Mouse (Mus musculus) limb, embryonic 11.5 days (tissue): ENCODE results near the gene Larp4b. TPM values are rescaled to one million over a fixed set of nuclear protein-coding genes. Genes with fewer than 3 reads are reported as not detected.

Experiments used
- ATAC-seq: fragments of 200-750 bp; cut with Nextera tagmentation; 2 replicates; pipeline ENCODE4 v1.8.0; 2017; ENCODE audit warnings: low read depth; ENCODE audit not compliant: insufficient number of reproducible peaks, low FRiP score, low TSS enrichment
- DNase-seq: peaks from one replicate; pipeline ENCODE4 v3.0.0-alpha.2; 2015; ENCODE audit warnings: low spot score
- H3K27ac ChIP-seq: fragments of 300-500 bp; sonication (generic); replicated peaks from 2 replicates; pipeline ENCODE4 v1.5.1; 2014; ENCODE audit warnings: low read depth, mild to moderate bottlenecking, low read length
- H3K27me3 ChIP-seq: fragments of 300-500 bp; sonication (generic); 2 replicates; pipeline ENCODE4 v1.6.1; 2014; ENCODE audit warnings: mild to moderate bottlenecking, low read length, mixed read lengths; ENCODE audit not compliant: control insufficient read depth, insufficient read depth
- H3K36me3 ChIP-seq: fragments of 300-500 bp; sonication (generic); 2 replicates; pipeline ENCODE4 v1.6.1; 2014; ENCODE audit warnings: mild to moderate bottlenecking, low read length, moderate library complexity, mixed read lengths; ENCODE audit not compliant: control insufficient read depth, insufficient read depth
- H3K4me1 ChIP-seq: fragments of 300-500 bp; sonication (generic); 2 replicates; pipeline ENCODE4 v1.6.1; 2014; ENCODE audit warnings: low read length, mixed read lengths; ENCODE audit not compliant: control insufficient read depth, insufficient read depth
- H3K4me2 ChIP-seq: fragments of 300-500 bp; sonication (generic); 2 replicates; pipeline ENCODE4 v1.6.1; 2014; ENCODE audit warnings: low read depth, mild to moderate bottlenecking, moderate library complexity; ENCODE audit not compliant: severe bottlenecking
- H3K4me3 ChIP-seq: fragments of 300-500 bp; sonication (generic); 2 replicates; pipeline ENCODE4 v1.5.1; 2014; ENCODE audit warnings: low read depth, low read length
- H3K9ac ChIP-seq: fragments of 300-500 bp; sonication (generic); 2 replicates; pipeline ENCODE4 v1.6.1; 2014; ENCODE audit warnings: mild to moderate bottlenecking, low read length
- H3K9me3 ChIP-seq: fragments of 300-500 bp; sonication (generic); 2 replicates; pipeline ENCODE4 v1.6.1; 2016; ENCODE audit warnings: low read length; ENCODE audit not compliant: control insufficient read depth
- WGBS: fragments of 180-500 bp; shearing (Covaris S2); extraction: QIAGEN DNeasy Blood & Tissue Kit; methylation state at CpG from one replicate; pipeline ENCODE4 v1.1.7; 2014; 5-methylcytosine and 5-hydroxymethylcytosine counted together
- polyA plus RNA-seq: library from polyadenylated mRNA; unstranded; fragments of >200 nt; fragmentation: Nextera tagmentation; extraction: Ambion mirVana; gene quantifications from 2 replicates; pipeline ENCODE4 v1.2.1, GENCODE M21; 2014

Gene Larp4b
- polyA plus RNA-seq, 1 experiment from 2014 or later: 34.7 TPM

GRCm38 (mm10) chr13:9151619-9152018, 57.9 kb downstream of the Larp4b start:
- Histone ChIP-seq H3K27ac (no peak overlapping the region), H3K4me1 (no peaks in the 10 kb centered on the region), H3K9ac (no peak overlapping the region), H3K9me3 (no peaks in the 10 kb centered on the region), H3K27me3 (no peaks in the 10 kb centered on the region), H3K4me3 (no peak overlapping the region), H3K36me3 (peaks cover 7% of the 10 kb centered on the region; the same call in 1 of the 2 replicates), H3K4me2 (no peak overlapping the region)
- DNase-seq (no peak), ATAC-seq (no peak)
- 98% methylated on average over 4 of the region's 4 CpGs for WGBS

DNA sequence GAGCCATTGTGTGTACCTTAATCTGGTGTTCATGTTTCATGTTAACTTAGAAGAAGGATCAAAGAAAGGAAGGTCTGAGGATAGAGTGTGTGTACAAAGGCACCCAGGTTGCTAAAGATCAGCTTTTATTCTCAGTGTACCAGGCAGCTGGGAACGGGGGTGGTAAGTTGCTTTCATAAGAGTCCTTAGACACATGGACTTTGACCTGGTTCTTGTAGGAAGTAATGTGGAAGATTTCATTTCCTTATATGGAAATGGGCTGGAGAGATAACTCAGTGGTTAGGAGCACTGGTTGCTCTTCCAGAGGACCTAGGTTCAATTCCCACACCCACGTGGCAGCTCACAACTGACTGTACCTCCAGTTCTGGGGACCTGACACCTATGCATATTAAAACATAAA, 58.6 kb downstream of the Larp4b start:
- no peak for DNase-seq
- no peak for ATAC-seq
- peaks cover 7% of the 10 kb centered on the region; the same call in 1 of the 2 replicates for H3K36me3 ChIP-seq
- H3K27ac ChIP-seq: no peak overlapping the region
- no peaks in the 10 kb centered on the region for H3K27me3 ChIP-seq
- no peaks in the 10 kb centered on the region for H3K9me3 ChIP-seq
- H3K4me3 ChIP-seq: no peak overlapping the region
- no peak overlapping the region for H3K9ac ChIP-seq
- H3K4me2 ChIP-seq: no peak overlapping the region
- H3K4me1 ChIP-seq: no peaks in the 10 kb centered on the region
- 81% methylated on average over 2 of the region's 2 CpGs for WGBS

DNA sequence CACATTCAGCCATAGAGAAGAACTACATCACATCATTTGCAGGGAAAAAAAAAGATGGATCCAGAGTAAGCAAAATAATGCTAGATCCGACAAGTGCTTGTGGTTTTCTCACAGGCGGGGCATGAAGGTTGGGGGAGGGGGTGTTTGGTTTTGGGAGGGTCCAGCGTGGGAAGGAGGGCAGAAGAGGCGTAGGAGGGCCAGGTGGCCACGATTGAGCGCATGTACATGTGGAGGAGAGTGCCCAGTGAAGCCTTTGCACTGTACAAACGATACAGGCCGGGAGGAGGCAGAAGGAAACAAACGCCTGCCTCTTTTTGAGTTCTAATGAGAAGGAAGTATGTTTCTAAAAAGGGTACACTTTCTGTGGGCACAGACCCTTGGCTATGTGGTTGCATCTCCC, 60.1 kb downstream of the Larp4b start:
- Histone ChIP-seq H3K4me3 (no peak overlapping the region), H3K4me2 (no peak overlapping the region), H3K9ac (no peak overlapping the region), H3K27me3 (no peaks in the 10 kb centered on the region), H3K36me3 (peaks cover 12% of the 10 kb centered on the region), H3K4me1 (no peaks in the 10 kb centered on the region), H3K27ac (no peak overlapping the region), H3K9me3 (no peaks in the 10 kb centered on the region)
- ATAC-seq (no peak), DNase-seq (no peak)
- WGBS: 88% methylated on average over 9 of the region's 9 CpGs

- DNase-seq (no peak), ATAC-seq (no peak)
- no peaks in the 10 kb centered on the region for H3K27me3 ChIP-seq
- H3K36me3 ChIP-seq: peaks cover 13% of the 10 kb centered on the region
- no peaks in the 10 kb centered on the region for H3K9me3 ChIP-seq
- H3K4me2 ChIP-seq: no peak overlapping the region
- 95% methylated on average over 10 of the region's 10 CpGs for WGBS
- H3K9ac ChIP-seq: no peak overlapping the region
- no peaks in the 10 kb centered on the region for H3K4me1 ChIP-seq
- H3K4me3 ChIP-seq: no peak overlapping the region
- no peak overlapping the region for H3K27ac ChIP-seq
Observed at GRCm38 (mm10) chr13:9159282-9159681, 65.6 kb downstream of the Larp4b start.

DNA sequence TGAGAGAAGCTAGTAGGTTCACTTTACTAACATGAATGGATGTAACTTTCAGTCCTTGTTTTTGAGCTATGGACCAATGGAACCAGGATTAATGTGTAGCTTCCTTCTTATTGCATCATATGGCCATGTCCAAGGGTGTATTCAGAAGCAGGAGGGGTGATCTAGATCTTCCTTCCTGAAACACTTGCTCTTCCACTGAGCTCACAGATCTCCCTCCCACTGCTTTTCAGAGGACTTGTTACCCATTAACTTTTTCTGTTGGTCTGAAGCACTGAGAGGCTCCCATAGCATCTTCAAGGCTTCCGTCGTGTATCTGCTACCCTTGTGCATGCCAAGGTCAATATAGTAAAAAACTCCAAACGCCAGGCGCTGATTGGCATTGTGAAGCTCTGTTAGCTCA, 69.2 kb downstream of the Larp4b start:
- H3K4me3 ChIP-seq: no peak overlapping the region
- WGBS: 92% methylated on average over 4 of the region's 4 CpGs
- H3K9me3 ChIP-seq: no peaks in the 10 kb centered on the region
- no peak overlapping the region for H3K4me2 ChIP-seq
- H3K9ac ChIP-seq: no peak overlapping the region
- no peaks in the 10 kb centered on the region for H3K27me3 ChIP-seq
- no peaks in the 10 kb centered on the region for H3K4me1 ChIP-seq
- no peak overlapping the region for H3K27ac ChIP-seq
- DNase-seq (no peak), ATAC-seq (no peak)
- H3K36me3 ChIP-seq: peaks cover 23% of the 10 kb centered on the region

DNA sequence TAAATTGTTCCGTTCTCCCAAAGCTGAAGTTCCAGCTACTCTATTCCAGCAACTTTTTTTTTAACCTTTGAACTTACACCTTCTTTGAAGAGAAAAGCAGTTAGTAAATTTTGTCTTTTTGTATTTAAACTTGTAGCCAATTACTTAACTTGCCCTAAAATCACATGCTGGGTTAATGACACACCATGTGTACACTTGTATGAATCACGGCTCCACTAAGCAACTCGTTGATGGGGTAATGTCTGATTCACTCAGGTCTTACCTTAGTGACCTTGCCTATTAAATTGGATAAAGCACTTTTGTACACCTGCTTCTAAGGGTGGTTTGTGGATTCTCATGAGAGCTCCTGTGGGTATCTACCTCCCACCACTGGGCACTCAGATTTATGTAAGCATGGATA, 74.2 kb downstream of the Larp4b start:
- ATAC-seq (no peak), DNase-seq (no peak)
- H3K36me3 ChIP-seq: peaks cover 28% of the 10 kb centered on the region
- H3K4me2 ChIP-seq: no peak overlapping the region
- no peaks in the 10 kb centered on the region for H3K9me3 ChIP-seq
- no peak overlapping the region for H3K27ac ChIP-seq
- no peak overlapping the region for H3K9ac ChIP-seq
- no peaks in the 10 kb centered on the region for H3K4me1 ChIP-seq
- WGBS: 81% methylated on average over 3 of the region's 3 CpGs
- H3K27me3 ChIP-seq: no peaks in the 10 kb centered on the region
- H3K4me3 ChIP-seq: no peak overlapping the region

DNA sequence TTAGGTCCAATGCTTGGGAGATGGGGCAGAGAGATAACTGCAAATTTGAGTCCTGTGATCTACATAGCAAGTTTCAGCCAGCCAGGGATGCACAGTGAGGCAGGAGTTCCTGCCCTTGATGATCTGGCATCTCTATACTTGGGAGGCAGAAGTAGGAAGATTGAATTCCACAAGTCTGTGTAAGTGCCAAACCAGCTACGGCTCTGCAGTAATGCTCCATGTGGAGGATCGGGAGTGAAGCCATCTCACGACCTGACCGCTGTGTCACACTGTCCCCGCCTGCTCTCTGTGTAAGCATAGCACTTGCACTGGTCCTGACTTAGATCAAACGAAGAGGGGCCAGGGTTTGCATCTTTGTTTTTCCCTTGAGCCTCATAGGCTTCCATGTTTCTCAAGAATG, 75.9 kb downstream of the Larp4b start:
- no peak overlapping the region for H3K4me3 ChIP-seq
- H3K27ac ChIP-seq: no peak overlapping the region
- H3K9ac ChIP-seq: no peak overlapping the region
- no peaks in the 10 kb centered on the region for H3K4me1 ChIP-seq
- no peaks in the 10 kb centered on the region for H3K27me3 ChIP-seq
- DNase-seq (no peak), ATAC-seq (no peak)
- H3K9me3 ChIP-seq: no peaks in the 10 kb centered on the region
- H3K36me3 ChIP-seq: peaks cover 25% of the 10 kb centered on the region; the same call in 1 of the 2 replicates
- 87% methylated on average over 6 of the region's 6 CpGs for WGBS
- no peak overlapping the region for H3K4me2 ChIP-seq

GRCm38 (mm10) chr13:9170726-9171125, 77.0 kb downstream of the Larp4b start:
- Histone ChIP-seq H3K9ac (no peak overlapping the region), H3K27ac (no peak overlapping the region), H3K27me3 (no peaks in the 10 kb centered on the region), H3K9me3 (no peaks in the 10 kb centered on the region), H3K36me3 (peaks cover 24% of the 10 kb centered on the region; the same call in 1 of the 2 replicates), H3K4me1 (no peaks in the 10 kb centered on the region), H3K4me2 (no peak overlapping the region), H3K4me3 (no peak overlapping the region)
- no peak for ATAC-seq
- WGBS: 86% methylated on average over 16 of the region's 16 CpGs
- no peak for DNase-seq

DNA sequence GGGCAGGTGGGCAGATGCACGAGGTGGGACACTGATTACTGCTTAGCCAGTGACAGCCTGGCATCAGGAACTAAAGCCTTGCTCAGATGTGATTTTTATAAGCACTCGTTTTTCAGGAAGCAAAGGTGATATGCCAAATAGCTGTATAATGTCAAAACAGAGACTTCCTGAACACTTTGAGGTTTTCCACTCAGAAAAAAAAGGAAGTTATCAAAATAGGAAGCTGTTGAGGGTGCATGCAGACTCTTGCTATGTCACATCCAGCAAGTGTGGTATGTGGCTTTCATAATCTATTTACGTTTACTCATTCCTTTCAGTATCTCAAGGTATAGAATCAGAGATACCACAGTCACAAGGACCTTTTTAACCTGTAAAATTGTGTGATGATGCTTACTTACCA, 79.7 kb downstream of the Larp4b start:
- Histone ChIP-seq H3K9me3 (no peaks in the 10 kb centered on the region), H3K27ac (no peak overlapping the region), H3K4me3 (no peak overlapping the region), H3K27me3 (no peaks in the 10 kb centered on the region), H3K4me2 (no peak overlapping the region), H3K36me3 (peaks cover 13% of the 10 kb centered on the region; the same call in 1 of the 2 replicates), H3K4me1 (no peaks in the 10 kb centered on the region), H3K9ac (no peak overlapping the region)
- ATAC-seq (no peak), DNase-seq (no peak)
- WGBS: 86% methylated on average over 3 of the region's 3 CpGs
